Mouse (Mus musculus) left cerebral cortex, postnatal 36 days (tissue): ENCODE data around the gene Phldb1. TPM values are rescaled to one million over a fixed set of nuclear protein-coding genes. Genes with fewer than 3 reads are reported as not detected.

Experiments used
- DNase-seq, 2 experiments: peaks; one replicate each; pipeline ENCODE4 v3.0.0; 2021 to 2022; ENCODE audit warnings: low spot score in 2 of 2, mixed read lengths in 1 of 2
- intact Hi-C: fragments of 180-260 bp; cut with DNase I; formaldehyde crosslinking; loops from one replicate; pipeline ENCODE4 v1.15.1; 2025
- total RNA-seq, 2 experiments: library from RNA; stranded (reverse); gene quantifications; 2 replicates each; pipeline ENCODE4 v1.2.3; 2021

The Phldb1 gene
- total RNA-seq, 2 experiments from 2014 or later, result 74.9 to 86.3 TPM

GRCm38 (mm10) chr9:44732130-44732549, 2.9 kb downstream of the Phldb1 start:
- intact Hi-C loops, result loop anchor here (2.0 kb wide), 1 partner anchor 23 kb away; no protein-coding TSS in a partner anchor
- DNase-seq, result no peak

DNA sequence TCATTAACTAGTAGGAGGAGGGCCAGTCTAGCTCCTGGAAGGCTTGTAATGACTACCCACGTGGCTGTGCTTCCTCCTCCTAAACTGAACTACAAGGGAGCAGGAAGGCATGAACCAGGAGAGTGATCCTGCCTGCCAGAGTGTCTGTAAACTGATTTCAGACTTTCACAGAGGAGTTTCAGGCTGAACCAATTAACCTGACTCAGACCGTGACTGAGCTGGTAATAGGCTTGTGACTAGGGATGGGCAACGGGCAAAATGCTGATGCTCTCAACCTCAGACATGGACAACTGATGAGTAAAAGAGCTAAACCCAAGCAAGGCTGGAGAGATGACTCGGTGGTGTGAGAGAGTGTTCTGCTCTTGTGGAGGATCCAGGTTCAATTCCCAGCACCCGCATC, 7.6 kb downstream of the Phldb1 start:
- intact Hi-C loops, result no loop called here
- DNase-seq, result no peak

GRCm38 (mm10) chr9:44726431-44727146, 8.4 kb downstream of the Phldb1 start:
- intact Hi-C loops, result no loop called here
- no peak for DNase-seq

- DNase-seq, result no peak
- intact Hi-C loops, result loop anchor here (5.0 kb wide), 1 partner anchor 37 kb away; no protein-coding TSS in a partner anchor
Observed at GRCm38 (mm10) chr9:44724665-44725064, 10.3 kb downstream of the Phldb1 start.

DNA sequence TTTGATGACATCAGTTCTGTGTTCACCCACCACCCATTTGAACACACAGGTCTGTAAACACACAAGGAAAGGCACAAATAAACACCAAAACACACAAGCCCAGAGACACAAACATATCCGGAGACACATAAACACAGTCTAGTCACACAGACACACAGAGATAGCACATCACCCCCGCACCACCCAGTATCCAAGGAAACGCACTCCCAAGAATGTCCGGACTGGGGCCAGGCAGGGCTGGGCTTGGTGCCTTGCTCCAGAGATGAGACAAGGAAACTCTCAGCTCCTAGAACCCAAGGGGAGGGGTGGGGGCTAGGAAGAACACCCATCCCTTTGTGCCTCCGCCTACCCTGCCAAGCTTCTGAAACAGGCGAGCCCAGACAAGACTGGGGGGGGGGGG, 10.8 kb downstream of the Phldb1 start:
- DNase-seq, result no peak
- intact Hi-C loops, result loop anchor here (5.0 kb wide), 1 partner anchor 37 kb away; no protein-coding TSS in a partner anchor

DNA sequence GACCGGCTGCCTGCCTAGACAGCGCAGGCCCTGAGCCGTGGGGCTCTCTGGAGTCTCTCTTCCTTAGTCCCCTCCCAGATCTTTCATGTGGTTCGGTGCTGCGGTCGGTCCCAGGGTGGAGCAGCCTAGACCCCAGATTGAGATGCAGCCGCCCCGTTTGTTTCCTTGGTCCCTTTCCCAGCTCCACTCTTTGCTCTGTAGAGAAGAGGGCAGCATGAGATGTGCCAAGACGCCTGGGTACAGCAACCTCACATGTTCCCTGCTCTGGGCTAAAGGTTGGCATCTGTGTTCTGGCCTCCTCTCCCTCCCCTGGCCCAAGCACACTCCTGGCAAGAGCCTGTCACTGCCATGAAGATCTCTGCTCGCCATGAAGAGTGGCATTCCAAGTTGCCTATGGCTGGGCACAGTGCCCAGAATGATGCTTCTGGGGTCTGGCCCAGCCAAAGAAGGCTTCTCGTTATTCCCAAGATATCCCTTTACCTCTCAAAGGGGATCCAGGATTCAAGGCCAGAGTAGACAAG, 11.4 kb downstream of the Phldb1 start:
- intact Hi-C loops, result loop anchor here (5.0 kb wide), 1 partner anchor 36 kb away; no protein-coding TSS in a partner anchor
- no peak for DNase-seq

GRCm38 (mm10) chr9:44723008-44723407, 12.0 kb downstream of the Phldb1 start:
- intact Hi-C loops, result loop anchor here (5.0 kb wide), 1 partner anchor 36 kb away; no protein-coding TSS in a partner anchor
- DNase-seq, result no peak

- DNase-seq, result no peak
- intact Hi-C loops, result loop anchor here (5.0 kb wide), 1 partner anchor 35 kb away; no protein-coding TSS in a partner anchor
Observed at GRCm38 (mm10) chr9:44722575-44722974, 12.4 kb downstream of the Phldb1 start.

DNA sequence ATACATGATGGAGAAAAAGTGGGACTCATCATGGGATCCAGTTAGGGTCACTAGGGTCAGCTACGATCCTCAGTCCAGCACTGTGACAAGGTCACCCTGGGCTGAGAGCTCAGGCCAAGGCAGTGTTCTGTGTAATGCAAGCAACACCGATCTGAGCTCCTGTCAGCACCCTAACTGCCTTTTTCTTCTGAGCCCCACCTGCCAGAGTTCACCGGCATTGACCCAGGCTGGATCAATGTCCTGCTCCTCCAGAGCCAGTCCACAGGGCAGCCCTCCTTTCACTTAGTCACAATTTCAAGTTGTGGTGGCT, 13.2 kb downstream of the Phldb1 start:
- no peak for DNase-seq
- intact Hi-C loops, result loop anchor here (5.0 kb wide), 1 partner anchor 35 kb away; no protein-coding TSS in a partner anchor

- intact Hi-C loops, result loop anchor here (5.0 kb wide), 1 partner anchor 34 kb away; no protein-coding TSS in a partner anchor
- peak; percentile 81 to 83 for DNase-seq
Observed at GRCm38 (mm10) chr9:44721154-44721876, 13.7 kb downstream of the Phldb1 start.

DNA sequence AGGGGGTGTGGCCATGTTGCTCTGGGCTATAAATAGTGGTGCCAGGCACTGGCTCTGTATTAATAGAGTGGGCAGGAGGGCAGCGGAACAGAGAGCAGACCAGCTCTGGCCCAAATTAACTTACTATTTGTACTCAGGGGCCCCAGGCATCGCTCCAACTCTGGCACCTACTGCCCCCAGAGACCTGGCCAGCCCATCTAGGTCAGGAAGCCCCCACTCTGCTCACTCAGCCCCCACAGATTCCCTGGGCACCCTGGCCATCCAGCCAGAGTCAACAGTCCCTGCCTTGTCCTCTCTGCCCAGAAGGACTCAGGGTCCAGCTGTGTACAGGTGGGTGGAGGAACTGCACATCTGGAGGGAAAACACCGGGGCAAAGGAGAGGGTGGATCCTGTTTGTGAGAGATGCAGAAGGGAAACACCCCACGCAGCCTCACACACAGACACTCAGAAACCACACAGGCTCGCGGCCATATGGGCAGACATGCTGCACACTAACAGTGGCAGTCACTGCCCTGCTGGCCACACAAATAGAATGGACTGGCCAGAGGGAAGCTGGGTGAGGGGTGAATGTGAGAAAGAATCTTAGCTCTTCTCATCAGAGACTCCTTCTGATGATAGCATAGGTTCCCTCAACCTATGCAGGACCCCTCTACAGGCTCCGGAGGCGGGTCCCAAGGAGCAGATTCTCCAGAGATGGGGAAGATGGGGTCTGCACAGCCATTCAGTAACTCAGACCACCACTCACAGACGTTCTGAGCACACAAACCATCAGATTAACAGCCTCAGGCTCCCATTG, 14.4 kb downstream of the Phldb1 start:
- DNase-seq, result no peak
- intact Hi-C loops, result loop anchor here (5.0 kb wide), 1 partner anchor 33 kb away; no protein-coding TSS in a partner anchor

GRCm38 (mm10) chr9:44719632-44720357, 15.2 kb downstream of the Phldb1 start:
- no peak for DNase-seq

GRCm38 (mm10) chr9:44718937-44719631, 15.9 kb downstream of the Phldb1 start:
- intact Hi-C loops, result no loop called here

More at GRCm38 (mm10) chr9:44719632-44720357, 15.2 kb downstream of the Phldb1 start:
- intact Hi-C loops, result loop anchor here (5.0 kb wide), 1 partner anchor 32 kb away; no protein-coding TSS in a partner anchor

GRCm38 (mm10) chr9:44717822-44718242, 17.2 kb downstream of the Phldb1 start:
- no peak for DNase-seq
- intact Hi-C loops, result no loop called here

More at GRCm38 (mm10) chr9:44718937-44719631, 15.9 kb downstream of the Phldb1 start:
- no peak for DNase-seq

- no peak for DNase-seq
- intact Hi-C loops, result no loop called here
Observed at GRCm38 (mm10) chr9:44716997-44717821, 17.8 kb downstream of the Phldb1 start.

GRCm38 (mm10) chr9:44715705-44716362, 19.2 kb downstream of the Phldb1 start:
- DNase-seq, result no peak
- intact Hi-C loops, result no loop called here

DNA sequence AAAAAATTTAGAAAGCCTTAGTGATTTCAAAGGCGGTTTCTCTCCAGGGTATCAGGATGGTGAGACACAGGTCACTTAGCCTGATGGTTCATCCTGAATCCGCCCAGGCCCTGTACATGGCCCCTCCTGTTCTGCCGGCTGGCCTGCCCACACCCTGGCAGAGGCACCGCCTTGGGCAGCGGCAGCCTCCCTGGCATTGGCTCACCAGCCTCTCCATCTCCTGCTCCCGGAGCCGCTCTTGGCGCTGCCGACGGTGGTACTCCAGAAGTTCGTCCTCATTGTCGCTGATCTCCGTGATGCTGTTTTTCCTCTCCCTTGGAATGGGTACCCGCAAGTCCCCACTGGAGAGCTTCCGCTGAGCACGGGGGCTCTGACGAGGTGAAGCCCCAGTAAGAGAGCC, 19.9 kb downstream of the Phldb1 start:
- intact Hi-C loops, result no loop called here
- no peak for DNase-seq
